Mouse (Mus musculus) forebrain, embryonic 13.5 days (tissue): ENCODE data around the gene Nagk. TPM values are rescaled to one million over a fixed set of nuclear protein-coding genes. Genes with fewer than 3 reads are reported as not detected.
"Not testable (repeated sequence)": the region's sequence is repeated elsewhere in the genome, so short reads cannot be mapped to it uniquely, and the experiment has no call there.

Source experiments
- ATAC-seq: fragments of 200-750 bp; cut with Nextera tagmentation; 2 replicates; pipeline ENCODE4 v1.8.0; 2017
- H3K27ac ChIP-seq: fragments of 300-500 bp; sonication (generic); 2 replicates; pipeline ENCODE4 v1.5.1; 2015; ENCODE audit warnings: inconsistent platforms, mild to moderate bottlenecking, moderate library complexity
- H3K27me3 ChIP-seq: fragments of 300-500 bp; sonication (generic); 2 replicates; pipeline ENCODE4 v1.6.1; 2015; ENCODE audit warnings: mild to moderate bottlenecking, inconsistent platforms
- H3K36me3 ChIP-seq: fragments of 300-500 bp; sonication (generic); 2 replicates; pipeline ENCODE4 v1.6.1; 2015; ENCODE audit warnings: mild to moderate bottlenecking, inconsistent platforms; ENCODE audit not compliant: poor library complexity, severe bottlenecking
- H3K4me1 ChIP-seq: fragments of 300-500 bp; sonication (generic); 2 replicates; pipeline ENCODE4 v1.6.1; 2015; ENCODE audit warnings: inconsistent platforms
- H3K4me2 ChIP-seq: fragments of 300-500 bp; sonication (generic); 2 replicates; pipeline ENCODE4 v1.6.1; 2015; ENCODE audit warnings: inconsistent platforms, mild to moderate bottlenecking, moderate library complexity
- H3K4me3 ChIP-seq: fragments of 300-500 bp; sonication (generic); 2 replicates; pipeline ENCODE4 v1.5.1; 2015; ENCODE audit warnings: mild to moderate bottlenecking, inconsistent platforms
- H3K9ac ChIP-seq: fragments of 300-500 bp; sonication (generic); 2 replicates; pipeline ENCODE4 v1.6.1; 2015; ENCODE audit warnings: mild to moderate bottlenecking, inconsistent platforms
- H3K9me3 ChIP-seq: fragments of 300-500 bp; sonication (generic); replicated peaks from 2 replicates; pipeline ENCODE4 v1.6.1; 2016; ENCODE audit warnings: inconsistent platforms
- WGBS: fragments of 180-500 bp; shearing (Covaris S2); methylation state at CpG from one replicate; pipeline ENCODE4 v1.1.7; 2015; 5-methylcytosine and 5-hydroxymethylcytosine counted together
- polyA plus RNA-seq: library from polyadenylated mRNA; unstranded; fragments of >200 nt; fragmentation: Nextera tagmentation; extraction: Ambion mirVana; gene quantifications from 2 replicates; pipeline ENCODE4 v1.2.1, GENCODE M21; 2015

Nagk gene
- polyA plus RNA-seq, 1 experiment from 2014 or later: 64.9 TPM

DNA sequence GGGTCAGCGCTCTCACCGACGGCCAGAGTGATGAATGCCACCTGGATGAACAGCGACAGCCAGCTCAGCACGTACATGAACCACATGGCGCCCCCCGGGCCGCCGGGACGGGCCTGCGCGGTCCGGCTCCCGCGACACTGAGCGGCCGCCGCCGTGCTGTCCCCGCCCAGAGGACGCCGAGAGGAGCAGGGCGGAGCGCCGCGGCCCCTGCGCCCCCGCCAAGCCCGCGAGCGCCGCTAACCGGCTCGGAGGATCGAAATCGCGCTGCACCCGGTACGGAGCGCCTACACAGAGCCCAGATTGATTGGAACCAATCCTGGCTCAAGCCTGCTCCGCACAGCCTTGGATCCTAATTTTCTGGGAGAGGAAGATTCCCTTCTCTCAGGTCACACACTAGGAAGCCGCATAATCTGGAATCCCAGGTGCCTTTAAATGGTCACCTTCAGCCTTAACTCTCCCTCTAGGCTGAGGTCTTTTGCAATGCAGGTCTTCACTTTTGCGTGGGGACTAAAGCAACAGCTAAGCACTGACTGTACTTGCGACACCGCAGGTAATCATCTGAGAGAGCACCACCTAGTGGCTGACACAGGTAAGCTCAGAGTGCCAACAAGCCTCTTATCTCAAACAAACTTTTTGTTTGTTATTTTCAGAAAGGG, 19.0 kb upstream of the Nagk start, which contains the start of gene Tex261:
TSS of gene Tex261 (minus strand) at position 176 of the 656 bp plus-strand sequence.
- Histone ChIP-seq H3K27ac (peak within 1 kb of the TSS; percentile 74), H3K4me3 (peak within 1 kb of the TSS; percentile 83), H3K4me2 (peak within 1 kb of the TSS; percentile 78), H3K9ac (peak within 1 kb of the TSS; percentile 92), H3K36me3 (peaks cover 19% of the 10 kb centered on the region), H3K4me1 (peaks cover 22% of the 10 kb centered on the region), H3K9me3 (no peaks in the 10 kb centered on the region), H3K27me3 (no peaks in the 10 kb centered on the region)
- ATAC-seq: peak; percentile 98
- under 1% methylated on average over 43 of the region's 45 CpGs for WGBS

DNA sequence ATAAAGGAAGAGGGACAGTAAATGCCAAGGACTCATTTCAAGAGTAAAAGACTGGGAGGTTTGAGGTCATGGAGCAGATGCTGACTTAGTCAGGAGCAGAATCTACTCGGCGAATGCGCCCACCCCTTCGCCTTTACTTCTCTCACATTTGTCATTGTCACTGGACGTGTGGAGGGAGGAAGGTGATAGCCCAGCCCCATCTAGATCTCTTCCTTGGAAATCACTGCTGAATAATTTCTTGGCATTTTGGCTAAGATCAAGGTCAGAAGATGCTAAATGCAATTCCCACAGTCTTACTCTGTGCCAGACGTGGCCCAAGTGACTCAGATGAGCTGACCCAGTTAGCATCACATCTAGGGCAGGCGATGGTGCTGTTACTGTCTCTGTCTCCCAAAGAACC, 16.5 kb upstream of the Nagk start:
- no peak overlapping the region for H3K9ac ChIP-seq
- no peaks in the 10 kb centered on the region for H3K27me3 ChIP-seq
- H3K36me3 ChIP-seq: no peaks in the 10 kb centered on the region
- H3K4me2 ChIP-seq: no peak overlapping the region
- no peak for ATAC-seq
- H3K27ac ChIP-seq: no peak overlapping the region
- H3K4me1 ChIP-seq: peaks cover 22% of the 10 kb centered on the region
- no peak overlapping the region for H3K4me3 ChIP-seq
- no peaks in the 10 kb centered on the region for H3K9me3 ChIP-seq
- 90% methylated on average over 7 of the region's 7 CpGs for WGBS

GRCm38 (mm10) chr6:83779026-83779425, 15.8 kb upstream of the Nagk start:
- Histone ChIP-seq H3K27me3 (no peaks in the 10 kb centered on the region), H3K4me3 (no peak overlapping the region), H3K4me1 (peaks cover 14% of the 10 kb centered on the region), H3K27ac (no peak overlapping the region), H3K9me3 (no peaks in the 10 kb centered on the region), H3K36me3 (no peaks in the 10 kb centered on the region), H3K4me2 (no peak overlapping the region), H3K9ac (no peak overlapping the region)
- no peak for ATAC-seq
- WGBS: 5% methylated on average over 5 of the region's 5 CpGs

- Histone ChIP-seq H3K4me1 (peaks cover 3% of the 10 kb centered on the region; the same call in 1 of the 2 replicates), H3K9ac (no peak overlapping the region), H3K4me2 (no peak overlapping the region), H3K9me3 (no peaks in the 10 kb centered on the region), H3K4me3 (no peak overlapping the region), H3K36me3 (no peaks in the 10 kb centered on the region), H3K27me3 (no peaks in the 10 kb centered on the region), H3K27ac (no peak overlapping the region)
- ATAC-seq: no peak
- WGBS: 75% methylated on average over 3 of the region's 3 CpGs
Measured at GRCm38 (mm10) chr6:83786426-83786825, 8.4 kb upstream of the Nagk start.

GRCm38 (mm10) chr6:83788554-83788953, 6.2 kb upstream of the Nagk start:
- 27% methylated on average over 5 of the region's 7 CpGs for WGBS
- Histone ChIP-seq H3K4me1 (peaks cover 3% of the 10 kb centered on the region; the same call in 1 of the 2 replicates), H3K9me3 (no peaks in the 10 kb centered on the region)

GRCm38 (mm10) chr6:83790533-83790932, 4.2 kb upstream of the Nagk start:
- H3K9me3 ChIP-seq: not testable (repeated sequence)
- WGBS: 83% methylated on average over 5 of the region's 5 CpGs

More at GRCm38 (mm10) chr6:83788554-83788953, 6.2 kb upstream of the Nagk start:
- no peak for ATAC-seq
- no peak overlapping the region for H3K4me3 ChIP-seq
- H3K9ac ChIP-seq: no peak overlapping the region
- H3K36me3 ChIP-seq: no peaks in the 10 kb centered on the region
- no peak overlapping the region for H3K27ac ChIP-seq
- H3K4me2 ChIP-seq: no peak overlapping the region
- no peaks in the 10 kb centered on the region for H3K27me3 ChIP-seq

GRCm38 (mm10) chr6:83791251-83791890, 3.4 kb upstream of the Nagk start:
- H3K9ac ChIP-seq: no peak overlapping the region
- H3K4me3 ChIP-seq: no peak overlapping the region
- no peaks in the 10 kb centered on the region for H3K9me3 ChIP-seq
- no peak overlapping the region for H3K27ac ChIP-seq
- no peaks in the 10 kb centered on the region for H3K36me3 ChIP-seq
- no peaks in the 10 kb centered on the region for H3K27me3 ChIP-seq
- peaks cover 15% of the 10 kb centered on the region for H3K4me1 ChIP-seq
- ATAC-seq: no peak
- no peak overlapping the region for H3K4me2 ChIP-seq
- 71% methylated on average over 4 of the region's 4 CpGs for WGBS

More at GRCm38 (mm10) chr6:83790533-83790932, 4.2 kb upstream of the Nagk start:
- peaks cover 12% of the 10 kb centered on the region for H3K4me1 ChIP-seq
- H3K36me3 ChIP-seq, H3K27ac ChIP-seq, ATAC-seq, H3K4me3 ChIP-seq, H3K4me2 ChIP-seq, H3K27me3 ChIP-seq, H3K9ac ChIP-seq: not testable (repeated sequence)

GRCm38 (mm10) chr6:83795492-83795900, 714 bp downstream of the Nagk start:
- ATAC-seq: no peak
- Histone ChIP-seq H3K9ac (peak overlapping the region; percentile 84), H3K27ac (peak overlapping the region; percentile 96), H3K4me3 (peak overlapping the region; percentile 76), H3K27me3 (no peaks in the 10 kb centered on the region), H3K4me2 (peak overlapping the region; percentile 82), H3K36me3 (peaks cover 20% of the 10 kb centered on the region), H3K9me3 (no peaks in the 10 kb centered on the region), H3K4me1 (peaks cover 12% of the 10 kb centered on the region)
- WGBS: 22% methylated on average over 13 of the region's 13 CpGs

DNA sequence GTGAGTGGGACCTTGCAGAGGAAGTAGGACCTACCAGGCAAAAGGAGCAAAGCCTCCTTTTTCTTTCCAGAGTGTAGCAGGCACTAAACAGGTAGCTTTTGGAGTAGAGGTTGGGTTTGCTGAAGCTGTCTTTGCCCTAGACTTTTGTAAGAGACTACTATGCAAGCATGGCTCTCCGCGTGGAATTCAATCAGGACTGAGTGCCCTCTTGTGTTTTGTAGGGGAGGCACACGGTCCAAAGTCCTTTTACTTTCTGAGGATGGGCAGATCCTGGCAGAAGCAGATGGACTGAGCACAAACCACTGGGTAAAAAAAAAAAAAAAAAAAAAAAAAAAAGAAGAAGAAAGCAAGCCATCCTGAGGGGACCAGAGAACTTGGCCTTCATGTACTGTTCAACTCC, 1.9 kb downstream of the Nagk start:
- H3K27me3 ChIP-seq: no peaks in the 10 kb centered on the region
- H3K4me3 ChIP-seq: no peak overlapping the region
- no peak overlapping the region for H3K4me2 ChIP-seq
- H3K36me3 ChIP-seq: peaks cover 32% of the 10 kb centered on the region
- H3K4me1 ChIP-seq: peaks cover 12% of the 10 kb centered on the region
- WGBS: 60% methylated on average over 3 of the region's 3 CpGs
- no peak overlapping the region for H3K9ac ChIP-seq
- H3K27ac ChIP-seq: no peak overlapping the region
- ATAC-seq: no peak
- no peaks in the 10 kb centered on the region for H3K9me3 ChIP-seq

- no peak overlapping the region for H3K27ac ChIP-seq
- H3K36me3 ChIP-seq: peaks cover 69% of the 10 kb centered on the region
- no peaks in the 10 kb centered on the region for H3K27me3 ChIP-seq
- H3K9ac ChIP-seq: no peak overlapping the region
- ATAC-seq: no peak
- no peaks in the 10 kb centered on the region for H3K4me1 ChIP-seq
- H3K4me2 ChIP-seq: no peak overlapping the region
- H3K4me3 ChIP-seq: no peak overlapping the region
- no peaks in the 10 kb centered on the region for H3K9me3 ChIP-seq
- 94% methylated on average over 5 of the region's 5 CpGs for WGBS
Measured at GRCm38 (mm10) chr6:83802033-83802432, 7.3 kb downstream of the Nagk start.

DNA sequence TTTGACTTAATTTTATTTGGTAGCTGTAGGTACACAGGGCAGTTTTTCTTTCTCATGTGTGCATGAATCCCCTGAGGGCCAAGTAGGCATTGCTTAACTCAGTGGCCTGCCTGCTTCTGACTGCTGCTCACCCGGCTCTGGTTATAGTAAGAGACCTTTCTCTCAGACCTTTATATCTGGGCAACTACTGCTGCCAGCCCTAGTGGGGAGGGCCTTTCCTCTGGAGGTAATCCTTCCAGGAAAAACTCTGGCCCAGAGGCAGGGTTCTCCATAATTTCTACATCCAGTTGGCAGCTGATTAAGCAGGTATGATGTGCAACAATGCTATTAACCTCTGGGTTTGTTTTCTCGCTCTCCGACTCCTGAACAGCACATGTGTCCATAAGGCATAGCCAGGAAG, 8.1 kb downstream of the Nagk start:
- ATAC-seq: no peak
- H3K9ac ChIP-seq: no peak overlapping the region

DNA sequence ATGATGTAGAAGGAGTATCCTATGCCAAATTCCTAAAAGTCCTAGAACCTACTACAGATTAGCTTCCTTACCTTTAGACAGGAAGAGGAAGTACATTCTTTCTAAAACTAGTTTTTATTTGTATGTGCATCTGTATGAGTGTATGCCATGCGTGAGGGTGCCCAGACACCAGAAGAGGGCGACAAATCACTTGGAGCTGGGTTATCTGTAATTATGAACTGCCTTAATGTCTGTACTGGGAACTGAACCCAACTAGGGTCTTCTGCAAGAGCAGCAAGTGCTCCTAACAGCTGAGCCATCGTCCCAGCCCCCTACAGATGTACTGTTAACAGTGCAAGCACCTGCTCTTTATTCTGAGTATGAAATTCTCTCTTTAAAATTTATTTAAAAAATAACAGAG, 21.0 kb downstream of the Nagk start:
- H3K36me3 ChIP-seq: peaks cover 40% of the 10 kb centered on the region
- 95% methylated on average over 3 of the region's 3 CpGs for WGBS
- H3K9ac ChIP-seq: no peak overlapping the region
- no peak overlapping the region for H3K4me3 ChIP-seq
- H3K4me1 ChIP-seq: peaks cover 15% of the 10 kb centered on the region
- ATAC-seq: no peak
- H3K27ac ChIP-seq: no peak overlapping the region
- H3K27me3 ChIP-seq: no peaks in the 10 kb centered on the region
- peaks cover 6% of the 10 kb centered on the region; the same call in 1 of the 2 replicates for H3K9me3 ChIP-seq
- H3K4me2 ChIP-seq: no peak overlapping the region

More for the DNA sequence above, 8.1 kb downstream of the Nagk start:
- H3K36me3 ChIP-seq: peaks cover 75% of the 10 kb centered on the region
- no peaks in the 10 kb centered on the region for H3K27me3 ChIP-seq
- no peak overlapping the region for H3K27ac ChIP-seq
- H3K4me3 ChIP-seq: no peak overlapping the region
- no peak overlapping the region for H3K4me2 ChIP-seq
- H3K9me3 ChIP-seq: no peaks in the 10 kb centered on the region
- WGBS: 90% methylated on average over 3 of the region's 3 CpGs
- H3K4me1 ChIP-seq: no peaks in the 10 kb centered on the region
